ENCODE assay signal across 22 mouse cellular contexts in the genomic region with DNA sequence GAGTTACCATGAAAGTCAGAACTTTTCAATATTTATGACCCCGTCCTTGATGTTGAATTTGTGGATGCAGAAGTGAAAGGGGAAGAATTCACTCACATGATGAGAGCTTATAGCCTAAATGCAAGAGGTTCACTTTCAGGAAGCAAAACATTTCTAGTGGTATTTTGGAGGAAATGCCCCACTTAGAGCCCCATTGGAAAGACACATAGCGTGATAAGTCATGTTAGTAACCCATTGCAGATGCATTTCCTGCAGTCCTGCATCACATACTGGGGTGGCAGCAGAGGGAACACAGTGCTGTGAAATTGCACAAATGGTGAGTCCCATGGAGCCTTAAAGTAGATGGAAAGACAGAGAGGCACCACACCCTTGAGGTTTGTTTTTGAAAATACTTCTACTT.
"Had no signal": no experiment of that assay in that cellular context is flagged by ENCODE, and none has a peak within 500 bp of the region (broad histone marks: within the 10 kb centered on the region; RNA-seq: fewer than 3 reads in every experiment).

No protein-coding gene starts in this region.

- H3K27me3 ChIP-seq: limb, embryonic 13.5 days; liver, embryonic 12.5 days; liver, embryonic 15.5 days; neural tube, embryonic 12.5 days; neural tube, embryonic 15.5 days had no signal

- H3K27ac ChIP-seq: limb, embryonic 10.5 days; limb, embryonic 13.5 days; liver, embryonic 12.5 days; liver, embryonic 15.5 days; neural tube, embryonic 12.5 days; neural tube, embryonic 15.5 days; stomach, postnatal 0 days had no signal

- H3K9me3 ChIP-seq: limb, embryonic 10.5 days; limb, embryonic 13.5 days; liver, embryonic 12.5 days; liver, embryonic 15.5 days; neural tube, embryonic 12.5 days; neural tube, embryonic 15.5 days had no signal

- H3K4me2 ChIP-seq: limb, embryonic 13.5 days; liver, embryonic 12.5 days; liver, embryonic 15.5 days; midbrain, embryonic 11.5 days; neural tube, embryonic 12.5 days; neural tube, embryonic 15.5 days had no signal

- H3K9ac ChIP-seq: limb, embryonic 13.5 days; liver, embryonic 12.5 days; liver, embryonic 15.5 days; neural tube, embryonic 12.5 days; neural tube, embryonic 15.5 days had no signal

- H3K4me1 ChIP-seq: limb, embryonic 10.5 days; liver, embryonic 12.5 days; liver, embryonic 15.5 days; neural tube, embryonic 12.5 days; neural tube, embryonic 15.5 days had no signal

- DNase-seq: kidney, adult 9 months; kidney, postnatal 14 days; kidney, postnatal 4 days; liver; lung, adult 2 months; lung, postnatal 14 days; lung, postnatal 4 days; midbrain, embryonic 14.5 days; right cerebral cortex, adult 18-20 months; right cerebral cortex, postnatal 14 days; right cerebral cortex, postnatal 4 days; thymus, adult 2 months; thymus, postnatal 14 days; thymus, postnatal 4 days had no signal

- H3K36me3 ChIP-seq: limb, embryonic 10.5 days; limb, embryonic 13.5 days; liver, embryonic 12.5 days; liver, embryonic 15.5 days; neural tube, embryonic 12.5 days; neural tube, embryonic 15.5 days had no signal

- H3K4me3 ChIP-seq: limb, embryonic 10.5 days; limb, embryonic 13.5 days; liver, embryonic 12.5 days; liver, embryonic 15.5 days; neural tube, embryonic 12.5 days; neural tube, embryonic 15.5 days had no signal

- ATAC-seq: liver, embryonic 12.5 days had no signal
